Mouse (Mus musculus) forebrain, embryonic 10.5 days (tissue): Measurements from ENCODE around the gene Gng13. TPM values are rescaled to one million over a fixed set of nuclear protein-coding genes. Genes with fewer than 3 reads are reported as not detected.

Source experiments
- DNase-seq: peaks from one replicate; pipeline ENCODE4 v3.0.0-alpha.2; 2017; ENCODE audit warnings: low spot score; ENCODE audit errors: extremely low spot score
- H3K27ac ChIP-seq: fragments of 300-500 bp; sonication (generic); 2 replicates; pipeline ENCODE4 v1.5.1; 2016; ENCODE audit warnings: mild to moderate bottlenecking
- H3K27me3 ChIP-seq: fragments of 300-500 bp; sonication (generic); 2 replicates; pipeline ENCODE4 v1.6.1; 2016; ENCODE audit warnings: mild to moderate bottlenecking; ENCODE audit not compliant: poor library complexity, severe bottlenecking
- H3K36me3 ChIP-seq: fragments of 300-500 bp; sonication (generic); replicated peaks from 2 replicates; pipeline ENCODE4 v1.6.1; 2016; ENCODE audit warnings: mild to moderate bottlenecking, moderate library complexity
- H3K4me1 ChIP-seq: fragments of 300-500 bp; sonication (generic); 2 replicates; pipeline ENCODE4 v1.6.1; 2016
- H3K4me3 ChIP-seq: fragments of 300-500 bp; sonication (generic); 2 replicates; pipeline ENCODE4 v1.5.1; 2016; ENCODE audit warnings: mild to moderate bottlenecking, moderate library complexity
- H3K9me3 ChIP-seq: fragments of 300-500 bp; sonication (generic); 2 replicates; pipeline ENCODE4 v1.6.1; 2016; ENCODE audit warnings: mild to moderate bottlenecking, moderate library complexity
- WGBS: fragments of 180-500 bp; shearing (Covaris S2); methylation state at CpG from one replicate; pipeline ENCODE4 v1.1.7; 2016; 5-methylcytosine and 5-hydroxymethylcytosine counted together
- microRNA-seq: library from miRNA; unstranded; fragments of <30 nt; microRNA quantifications from one replicate; pipeline ENCODE4, GENCODE M21; 2017
- polyA plus RNA-seq: library from polyadenylated mRNA; unstranded; fragments of >200 nt; fragmentation: Nextera tagmentation; extraction: Ambion mirVana; gene quantifications from 2 replicates; pipeline ENCODE4 v1.2.1, GENCODE M21; 2016

Gng13 gene
- polyA plus RNA-seq, 1 experiment from 2014 or later = 0.57 TPM

DNA sequence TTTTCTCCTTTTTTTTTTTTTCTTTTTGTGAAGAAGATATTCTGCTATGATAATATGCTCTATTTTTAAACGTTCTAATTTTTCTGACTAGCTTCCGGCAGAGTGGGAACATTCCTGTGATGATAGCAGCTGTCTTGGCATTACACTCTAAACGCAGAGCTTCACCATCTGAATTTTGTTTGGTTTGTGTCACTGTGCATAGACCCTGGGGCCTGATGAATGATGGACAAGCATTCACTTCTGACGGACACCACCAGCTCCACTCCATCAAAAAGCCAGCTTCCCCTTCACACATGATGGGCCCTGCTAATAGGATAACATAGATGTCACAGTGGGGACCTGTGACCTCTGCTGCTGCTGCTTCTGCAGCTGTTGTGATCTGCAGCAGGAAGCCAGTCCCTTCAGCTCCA lies 44.6 kb downstream of the Gng13 start:
- WGBS = 64% methylated on average over 4 of the region's 4 CpGs
- Histone ChIP-seq H3K27me3 (peaks cover 5% of the 10 kb centered on the region; the same call in 1 of the 2 replicates), H3K9me3 (no peaks in the 10 kb centered on the region), H3K27ac (no peak overlapping the region), H3K36me3 (no peaks in the 10 kb centered on the region), H3K4me1 (peaks cover 16% of the 10 kb centered on the region), H3K4me3 (no peak overlapping the region)
- no peak for DNase-seq

- Histone ChIP-seq H3K9me3 (no peaks in the 10 kb centered on the region), H3K36me3 (no peaks in the 10 kb centered on the region), H3K27me3 (peaks cover 15% of the 10 kb centered on the region; the same call in 1 of the 2 replicates), H3K4me3 (no peak overlapping the region), H3K27ac (no peak overlapping the region), H3K4me1 (peaks cover 16% of the 10 kb centered on the region)
- no peak for DNase-seq
- 53% methylated on average over 3 of the region's 3 CpGs for WGBS
Measured at GRCm38 (mm10) chr17:25762591-25762990, 45.6 kb downstream of the Gng13 start.

DNA sequence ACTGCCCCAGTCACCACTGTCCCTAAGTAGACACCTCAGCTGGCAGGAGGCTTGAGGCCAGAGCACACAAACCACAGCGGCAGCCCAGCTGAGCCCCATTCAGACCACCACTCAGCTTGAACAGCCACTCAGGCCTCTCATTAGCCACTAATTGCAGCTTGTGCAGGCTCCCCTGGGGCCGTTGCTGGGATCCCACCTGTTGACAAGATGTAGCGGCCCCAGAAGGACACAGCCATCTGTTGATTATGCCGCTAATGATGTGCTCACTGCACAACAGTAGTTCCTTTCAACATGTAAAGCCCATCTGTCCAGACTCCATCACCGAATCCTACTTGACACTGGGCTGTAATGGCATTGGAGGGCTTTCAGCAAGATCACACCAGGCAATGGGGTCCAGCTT lies 48.9 kb downstream of the Gng13 start:
- Histone ChIP-seq H3K36me3 (no peaks in the 10 kb centered on the region), H3K27me3 (peaks cover 36% of the 10 kb centered on the region), H3K9me3 (no peaks in the 10 kb centered on the region), H3K4me3 (no peak overlapping the region), H3K27ac (no peak overlapping the region), H3K4me1 (peaks cover 16% of the 10 kb centered on the region)
- peak; percentile 46 for DNase-seq
- 53% methylated on average over 5 of the region's 5 CpGs for WGBS

Small RNA genes lying within 50 kb of the gene (microRNA-seq; reads per million reads assigned to microRNA genes)
- gene Gm25083 = not detected

Other genes with a start within 250 kb of the Gng13 start
- gene Sstr5, start 219.9 kb upstream of the Gng13 start, polyA plus RNA-seq = 0.10 TPM in 1 of 2 replicates, not detected in the other
- gene Sox8, start 146.5 kb upstream of the Gng13 start, polyA plus RNA-seq = 10.9 and 12.1 TPM in 2 replicates
- 22.0 and 24.0 TPM in 2 replicates for gene Lmf1, start 138.1 kb upstream of the Gng13 start, polyA plus RNA-seq
- gene Chtf18, start 10.2 kb downstream of the Gng13 start, polyA plus RNA-seq = 64.0 and 74.5 TPM in 2 replicates
- 22.0 and 24.2 TPM in 2 replicates for gene Rpusd1, start 10.5 kb downstream of the Gng13 start, polyA plus RNA-seq
- not detected in 2 replicates for gene Mslnl, start 18.9 kb downstream of the Gng13 start, polyA plus RNA-seq
- not detected in 2 replicates for gene Msln, start 37.2 kb downstream of the Gng13 start, polyA plus RNA-seq
- 24.9 and 26.1 TPM in 2 replicates for gene Narfl, start 56.6 kb downstream of the Gng13 start, polyA plus RNA-seq
- gene Haghl, start 68.5 kb downstream of the Gng13 start, polyA plus RNA-seq = 74.4 and 76.0 TPM in 2 replicates
- 1.4 and 1.5 TPM in 2 replicates for gene Ccdc78, start 69.4 kb downstream of the Gng13 start, polyA plus RNA-seq
- 68.4 and 79.1 TPM in 2 replicates for gene Fam173a, start 75.7 kb downstream of the Gng13 start, polyA plus RNA-seq
- gene AC134908.4, start 78.5 kb downstream of the Gng13 start, polyA plus RNA-seq = 2.4 and 4.0 TPM in 2 replicates
- 197 and 204 TPM in 2 replicates for gene Metrn, start 80.0 kb downstream of the Gng13 start, polyA plus RNA-seq
- gene Fbxl16, start 91.9 kb downstream of the Gng13 start, polyA plus RNA-seq = 7.2 and 7.3 TPM in 2 replicates
- 29.6 and 34.0 TPM in 2 replicates for gene Wdr24, start 106.5 kb downstream of the Gng13 start, polyA plus RNA-seq
- gene Jmjd8, start 111.7 kb downstream of the Gng13 start, polyA plus RNA-seq = 53.9 and 58.7 TPM in 2 replicates
- 403 TPM in 2 replicates for gene Stub1, start 116.2 kb downstream of the Gng13 start, polyA plus RNA-seq
- 0.93 and 1.3 TPM in 2 replicates for gene Rhbdl1, start 120.1 kb downstream of the Gng13 start, polyA plus RNA-seq
- gene Gm20683, start 124.6 kb downstream of the Gng13 start, polyA plus RNA-seq = 1.7 and 2.3 TPM in 2 replicates
- 28.0 and 31.2 TPM in 2 replicates for gene Rhot2, start 127.7 kb downstream of the Gng13 start, polyA plus RNA-seq
- 63.3 and 73.0 TPM in 2 replicates for gene Wdr90, start 144.3 kb downstream of the Gng13 start, polyA plus RNA-seq
- 20.0 and 21.9 TPM in 2 replicates for gene Mcrip2, start 151.6 kb downstream of the Gng13 start, polyA plus RNA-seq
- gene Mettl26, start 157.9 kb downstream of the Gng13 start, polyA plus RNA-seq = 76.7 and 79.1 TPM in 2 replicates
- 4.0 and 4.2 TPM in 2 replicates for gene Wfikkn1, start 163.7 kb downstream of the Gng13 start, polyA plus RNA-seq
- gene Rab40c, start 202.6 kb downstream of the Gng13 start, polyA plus RNA-seq = 29.4 and 30.9 TPM in 2 replicates
- 68.4 and 75.6 TPM in 2 replicates for gene Pigq, start 227.8 kb downstream of the Gng13 start, polyA plus RNA-seq
- gene Nhlrc4, start 227.8 kb downstream of the Gng13 start, polyA plus RNA-seq = 0.89 TPM in 1 of 2 replicates, not detected in the other
- 0.09 and 0.14 TPM in 2 replicates for gene A930017K11Rik, start 235.4 kb downstream of the Gng13 start, polyA plus RNA-seq